Mouse (Mus musculus) heart, postnatal 14 days (tissue): ENCODE measurements around the gene Rpgrip1l. TPM values are rescaled to one million over a fixed set of nuclear protein-coding genes. Genes with fewer than 3 reads are reported as not detected.

Experiments
- DNase-seq, 2 experiments: peaks; one replicate each; pipeline ENCODE4 v3.0.0; 2021 to 2022
- intact Hi-C: fragments of 180-260 bp; cut with DNase I; formaldehyde crosslinking; loops from one replicate; pipeline ENCODE4 v1.15.1; 2025
- total RNA-seq, 2 experiments: library from RNA; stranded (reverse); gene quantifications; 2 replicates each; pipeline ENCODE4 v1.2.3; 2021

Rpgrip1l gene
- total RNA-seq, 2 experiments from 2014 or later, result 3.2 to 3.6 TPM

DNA sequence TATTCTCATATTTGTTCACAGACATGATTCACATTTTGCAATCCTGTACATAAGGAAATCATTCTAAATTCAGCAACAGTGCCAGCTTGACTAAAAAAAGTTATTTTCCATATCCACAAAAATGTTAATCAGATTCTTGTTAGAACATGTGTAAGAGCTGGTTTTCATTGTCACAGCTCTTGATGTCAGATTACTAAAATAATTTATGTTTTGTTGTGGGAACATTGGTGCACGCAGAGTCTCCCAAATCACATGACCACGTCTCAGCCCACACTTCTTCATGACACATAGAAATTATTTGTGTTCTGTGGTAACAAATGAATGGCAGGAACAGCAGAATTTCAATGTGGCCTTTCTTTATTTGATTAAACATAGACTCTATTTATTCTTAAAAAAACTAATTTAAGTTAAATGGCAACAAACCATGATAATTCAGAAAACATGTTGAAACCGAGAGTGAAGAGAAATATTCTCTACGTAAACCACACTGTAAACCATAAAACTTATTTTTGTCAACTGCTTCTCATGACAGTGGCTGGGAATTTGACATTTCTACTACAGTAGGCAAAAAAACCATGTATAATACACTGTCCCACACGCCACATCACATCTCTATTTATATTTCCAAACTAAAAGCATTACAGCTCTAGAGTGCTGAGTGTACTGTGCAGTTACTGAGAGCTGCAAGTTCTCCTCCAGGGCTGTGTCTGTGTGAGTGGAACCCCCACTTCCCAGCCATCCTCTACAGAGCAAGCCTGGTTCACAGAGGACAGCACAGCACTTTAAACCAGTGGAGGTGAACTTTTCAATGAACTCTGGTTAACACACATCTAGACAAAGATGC, 95.8 kb downstream of the Rpgrip1l start:
- no peak for DNase-seq
- intact Hi-C loops, result no loop called here

DNA sequence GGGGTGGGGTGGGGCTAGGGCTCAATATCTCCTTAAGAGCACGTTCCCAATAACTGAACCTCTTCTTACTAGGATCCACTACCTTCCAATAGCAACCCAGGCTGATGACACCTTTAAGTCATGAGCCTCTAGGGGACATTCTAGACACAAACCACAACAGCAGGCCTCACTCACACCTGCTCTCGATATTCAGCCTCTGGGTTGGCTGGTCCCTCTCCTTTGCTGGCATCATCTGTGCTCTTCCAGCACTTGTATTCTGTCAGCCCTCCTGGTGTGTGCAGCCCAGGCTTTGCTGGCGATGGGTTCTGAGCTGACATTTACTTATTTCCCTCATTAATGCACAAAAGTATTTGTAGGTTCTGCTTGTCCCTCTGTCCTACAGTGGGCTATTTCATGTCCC, 98.8 kb downstream of the Rpgrip1l start:
- no peak for DNase-seq
- intact Hi-C loops, result no loop called here

DNA sequence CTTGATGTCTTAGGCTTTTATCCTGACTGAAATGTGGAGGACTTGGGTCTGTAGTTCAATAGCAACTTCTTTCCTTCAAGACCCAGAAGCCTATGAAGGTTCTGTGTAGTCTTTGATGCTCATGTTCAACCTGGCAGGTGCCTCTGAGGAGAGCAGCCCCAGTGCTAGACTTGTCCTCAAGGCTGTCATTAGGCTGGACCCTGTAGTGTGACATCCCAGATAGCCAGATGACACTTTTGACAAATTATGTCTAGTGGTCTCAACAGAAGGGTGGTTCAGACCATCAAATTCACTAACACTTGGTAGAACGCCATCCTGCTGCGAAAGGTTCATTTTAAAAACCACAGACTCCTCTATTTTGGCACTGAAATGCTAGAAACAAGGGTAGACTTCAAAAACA, 100.1 kb downstream of the Rpgrip1l start:
- intact Hi-C loops, result no loop called here
- DNase-seq, result no peak

DNA sequence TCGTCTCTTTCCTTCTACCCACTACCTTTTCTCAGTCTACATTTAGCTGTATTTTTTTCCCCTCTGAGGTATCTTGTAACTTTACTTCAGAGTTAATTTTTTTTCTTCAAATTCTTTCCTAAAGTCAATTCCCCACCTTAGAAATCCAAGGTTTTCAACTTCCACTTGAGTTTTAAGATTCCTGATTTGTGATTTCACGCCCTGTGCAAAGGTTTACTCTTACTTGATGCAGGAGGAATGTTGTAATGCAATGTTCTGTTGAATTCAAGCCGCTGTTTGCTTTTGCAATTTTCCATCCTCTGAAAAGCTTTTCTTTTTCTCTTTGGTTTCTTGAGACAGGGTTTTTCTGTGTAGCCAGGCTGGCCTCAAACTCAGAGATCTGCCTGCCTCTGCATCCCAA, 103.4 kb downstream of the Rpgrip1l start:
- no peak for DNase-seq
- intact Hi-C loops, result no loop called here

DNA sequence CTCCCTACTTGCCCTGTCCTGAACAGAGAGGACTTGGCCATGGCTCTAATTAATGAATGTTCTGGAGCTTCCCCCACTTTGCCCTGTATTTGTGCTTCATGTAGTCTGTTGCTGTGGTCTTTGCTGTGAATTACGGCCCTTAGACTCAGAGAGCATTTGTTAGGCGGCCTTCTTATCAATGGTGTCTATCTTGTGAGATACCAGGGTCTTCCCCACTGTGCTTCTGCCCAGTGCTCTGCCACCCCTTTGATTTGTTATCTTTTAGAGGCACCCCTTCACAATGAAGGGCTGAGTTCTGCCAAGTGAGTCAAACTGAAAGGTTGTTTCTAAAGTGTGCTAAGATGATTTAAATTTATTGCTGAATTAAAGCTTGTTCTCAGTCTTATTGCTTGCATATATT, 105.4 kb downstream of the Rpgrip1l start:
- DNase-seq, result no peak
- intact Hi-C loops, result no loop called here

DNA sequence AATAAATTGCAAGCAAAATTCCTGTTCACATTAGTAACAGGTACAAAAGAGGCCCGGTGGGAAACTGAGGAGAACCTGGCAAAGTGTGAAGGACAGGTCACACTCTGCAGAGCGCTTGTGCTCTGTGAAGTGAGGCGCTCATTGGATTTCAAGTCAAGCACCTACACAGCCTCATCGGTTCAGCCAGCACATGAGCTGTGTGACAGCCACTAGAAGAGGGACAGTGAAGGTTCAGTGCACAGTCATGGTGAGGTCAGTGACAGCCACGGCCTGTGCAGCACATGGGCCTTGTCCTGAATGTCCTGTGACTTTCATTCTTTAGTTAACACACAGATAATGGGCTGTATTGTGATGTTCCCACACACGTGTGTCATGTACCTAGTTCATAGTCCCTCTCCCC, 107.2 kb downstream of the Rpgrip1l start:
- no peak for DNase-seq
- intact Hi-C loops, result no loop called here

DNA sequence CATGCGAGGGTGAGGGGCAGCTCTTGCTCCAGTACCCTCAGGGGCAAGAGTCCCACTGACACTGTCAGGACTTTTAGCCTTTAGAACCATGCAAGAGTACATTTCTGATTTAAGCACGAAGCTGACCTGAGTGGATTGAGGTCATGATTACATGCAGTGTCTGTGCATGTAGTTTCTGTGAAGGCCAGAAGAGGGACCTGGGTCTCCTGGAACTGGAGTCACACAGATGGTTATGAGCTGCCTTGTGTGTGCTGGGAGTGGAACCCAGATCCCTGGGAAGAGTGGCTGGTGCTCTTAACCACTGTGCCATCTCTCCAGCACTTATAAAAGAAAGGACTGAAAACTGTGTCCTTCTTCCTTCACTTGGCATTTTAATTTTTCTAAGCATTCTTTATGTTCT, 111.9 kb downstream of the Rpgrip1l start:
- DNase-seq, result no peak
- intact Hi-C loops, result no loop called here

DNA sequence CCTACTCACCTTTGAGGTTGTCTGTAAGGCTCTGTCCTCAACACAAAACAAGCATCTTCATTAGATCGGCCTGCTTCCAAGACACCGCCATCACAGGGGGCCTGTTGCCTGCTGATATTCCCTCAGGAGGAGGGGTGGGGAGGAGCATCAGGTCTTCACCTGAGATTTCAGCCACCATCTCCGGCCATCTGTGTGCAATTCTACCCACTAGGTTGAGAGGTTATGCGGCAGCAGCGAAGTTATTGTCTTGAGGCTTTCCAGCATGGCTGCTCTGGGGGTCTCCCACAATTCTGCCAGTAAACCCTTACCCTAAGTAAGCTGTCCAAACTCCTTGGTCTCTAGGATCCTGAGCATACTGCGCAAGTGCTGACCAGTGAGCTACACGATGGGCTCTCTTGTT, 113.2 kb downstream of the Rpgrip1l start, which contains the start of gene Aktip:
Gene Aktip, minus strand, starts transcription at position 101 of the 400 bp plus-strand sequence.
- DNase-seq, result no peak
- intact Hi-C loops, result loop anchor here (5.0 to 10.0 kb wide), 3 partner anchors 335 to 1165 kb away; no protein-coding TSS in a partner anchor

DNA sequence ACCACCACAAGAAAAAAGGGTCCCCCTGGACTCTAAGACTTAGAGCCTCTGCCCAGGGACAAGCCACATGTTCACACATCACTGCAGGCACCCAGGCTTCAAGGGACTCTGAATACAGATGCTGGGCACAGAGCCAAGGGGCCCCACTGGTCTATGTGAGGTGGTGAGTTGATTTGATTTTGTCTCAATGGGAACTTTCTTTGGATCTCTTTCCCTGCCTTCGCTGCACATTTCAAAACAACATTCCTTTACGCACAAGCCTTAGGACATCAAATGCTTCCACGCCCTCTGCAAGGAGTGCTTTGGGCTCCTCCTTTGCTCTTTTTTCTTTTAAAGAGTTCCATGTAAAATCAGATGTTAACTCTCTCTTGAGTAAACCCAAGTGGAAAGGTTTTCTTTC, 115.0 kb downstream of the Rpgrip1l start:
- intact Hi-C loops, result loop anchor here (5.0 to 10.0 kb wide), 3 partner anchors 337 to 1167 kb away; no protein-coding TSS in a partner anchor
- no peak for DNase-seq

DNA sequence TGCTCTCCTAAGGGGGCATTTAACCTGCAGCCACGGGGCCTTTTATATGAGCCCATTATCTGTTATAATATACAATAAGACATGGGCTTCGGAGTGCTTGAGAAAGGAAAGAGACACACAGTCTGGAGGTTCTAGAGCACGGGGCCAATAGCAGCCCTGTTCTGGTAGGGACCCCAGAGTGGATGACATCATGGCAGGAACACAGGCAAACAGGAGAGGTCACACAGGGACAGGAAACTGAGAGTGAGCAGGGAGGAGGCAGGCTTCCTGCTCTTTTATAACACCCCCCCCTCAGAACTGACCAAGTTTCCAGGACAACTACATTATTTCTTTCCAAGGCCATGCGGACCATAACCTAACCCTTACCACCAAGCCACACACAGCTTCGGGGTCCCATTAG, 115.8 kb downstream of the Rpgrip1l start:
- peak; percentile 8 to 21 for DNase-seq
- intact Hi-C loops, result loop anchor here (5.0 to 10.0 kb wide), 3 partner anchors 338 to 1168 kb away; no protein-coding TSS in a partner anchor

DNA sequence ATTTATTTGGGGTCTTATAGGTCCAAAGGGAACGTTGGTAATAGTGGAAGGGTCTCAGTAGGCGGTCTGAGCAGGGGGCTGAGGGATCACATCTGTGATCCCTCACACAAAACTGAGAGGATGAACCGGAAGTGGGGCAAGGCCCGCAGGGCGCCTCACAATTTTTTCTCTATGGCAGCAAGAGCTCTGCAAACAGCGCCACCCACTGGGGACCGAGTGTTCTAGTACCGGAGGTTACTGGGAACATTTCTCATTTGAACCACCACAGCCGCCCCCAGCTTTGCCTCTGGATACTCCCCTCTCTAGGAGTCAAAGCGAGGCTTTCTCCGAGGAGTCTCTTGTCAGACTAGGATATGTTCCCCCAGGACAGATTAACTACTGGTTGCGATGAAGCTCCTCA, 116.4 kb downstream of the Rpgrip1l start:
- no peak for DNase-seq
- intact Hi-C loops, result loop anchor here (5.0 to 10.0 kb wide), 3 partner anchors 338 to 1168 kb away; no protein-coding TSS in a partner anchor

DNA sequence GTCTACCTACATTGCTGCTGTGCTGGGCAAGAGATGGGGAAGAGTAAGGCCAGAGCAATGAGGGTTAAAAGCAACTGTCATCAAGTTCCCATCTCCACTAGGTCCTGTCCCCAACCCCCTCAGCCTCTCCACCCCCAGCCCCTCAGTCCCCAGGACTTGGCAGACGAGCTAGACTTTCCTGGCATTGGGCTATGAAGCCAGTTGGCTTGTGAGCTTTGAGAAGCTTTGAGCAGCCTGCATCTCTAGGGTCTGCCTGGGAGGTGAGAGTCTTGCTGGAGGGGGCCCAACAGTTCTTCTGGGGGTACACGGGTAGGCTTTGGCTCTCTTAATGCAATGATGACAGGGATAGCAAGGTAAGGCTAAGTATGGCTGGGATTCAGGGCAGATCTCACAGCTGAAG, 119.0 kb downstream of the Rpgrip1l start:
- intact Hi-C loops, result loop anchor here (10.0 kb wide), 2 partner anchors 341 to 1171 kb away; no protein-coding TSS in a partner anchor
- DNase-seq, result no peak

DNA sequence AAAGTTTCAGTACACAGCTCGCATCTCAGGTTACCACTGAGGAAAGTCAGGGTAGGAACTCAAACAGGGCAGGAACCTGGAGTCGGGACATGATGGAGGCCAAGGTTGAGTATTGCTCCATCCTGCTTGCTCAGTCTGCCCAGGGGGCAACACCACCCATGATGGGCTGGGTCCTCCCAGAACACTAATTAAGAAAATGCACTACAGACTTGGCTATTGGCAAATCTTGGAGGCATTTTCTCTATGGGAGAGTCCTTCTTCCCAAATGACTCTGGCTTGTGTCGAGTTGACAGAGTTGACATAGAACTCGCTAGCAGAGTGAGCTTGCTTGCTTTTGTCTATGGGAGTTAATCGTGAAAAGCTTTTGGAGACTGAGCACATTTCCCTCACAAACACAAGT, 120.1 kb downstream of the Rpgrip1l start:
- intact Hi-C loops, result loop anchor here (10.0 kb wide), 2 partner anchors 342 to 1172 kb away; no protein-coding TSS in a partner anchor
- no peak for DNase-seq

DNA sequence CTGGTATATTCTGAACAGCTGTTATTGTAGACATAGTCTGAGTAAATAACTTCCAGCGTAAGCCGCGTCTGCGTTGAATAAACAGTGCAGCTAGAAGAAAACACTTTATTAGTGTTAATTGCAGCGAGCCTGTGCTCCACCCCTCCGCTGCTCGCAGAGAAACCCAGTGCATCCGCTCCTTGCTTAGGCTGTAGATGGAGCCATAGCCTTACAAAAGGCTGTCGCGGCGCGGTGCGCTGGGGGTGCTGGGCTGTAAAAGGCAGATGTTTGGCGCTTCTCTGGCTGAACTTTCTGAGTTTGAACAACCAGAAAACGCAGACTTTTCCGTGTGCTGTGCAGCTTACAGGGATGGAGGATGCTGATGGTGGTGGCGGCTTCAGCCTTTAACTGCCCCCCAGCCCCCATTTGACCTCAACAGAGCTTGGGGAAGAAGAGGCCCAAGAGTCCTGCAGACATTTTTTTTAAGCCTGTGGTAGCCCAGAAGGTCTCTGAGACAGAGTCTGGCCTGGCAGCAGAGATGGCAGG, 122.2 kb downstream of the Rpgrip1l start:
- peak; percentile 72 to 80 for DNase-seq
- intact Hi-C loops, result loop anchor here (10.0 kb wide), 2 partner anchors 344 to 1174 kb away; no protein-coding TSS in a partner anchor

DNA sequence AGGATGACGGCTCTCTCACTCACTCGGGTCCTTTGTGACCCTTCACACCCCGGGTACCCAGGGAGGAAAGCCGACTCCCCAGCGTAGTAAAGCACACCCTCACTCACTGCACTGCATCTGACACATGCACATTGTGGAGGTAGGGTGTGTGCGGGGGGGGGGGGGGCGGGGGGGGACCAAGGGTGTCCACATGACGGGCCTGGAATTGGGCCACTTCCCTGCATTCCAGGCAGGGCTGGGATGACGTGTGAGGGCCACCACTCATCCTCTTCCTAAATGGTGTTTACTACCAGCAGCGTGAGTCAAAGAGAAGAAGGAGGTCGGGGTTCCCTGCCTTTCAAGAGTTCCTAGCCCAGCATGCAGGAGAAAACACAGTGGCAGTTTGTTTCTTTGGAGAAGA, 124.9 kb downstream of the Rpgrip1l start:
- intact Hi-C loops, result no loop called here
- no peak for DNase-seq

DNA sequence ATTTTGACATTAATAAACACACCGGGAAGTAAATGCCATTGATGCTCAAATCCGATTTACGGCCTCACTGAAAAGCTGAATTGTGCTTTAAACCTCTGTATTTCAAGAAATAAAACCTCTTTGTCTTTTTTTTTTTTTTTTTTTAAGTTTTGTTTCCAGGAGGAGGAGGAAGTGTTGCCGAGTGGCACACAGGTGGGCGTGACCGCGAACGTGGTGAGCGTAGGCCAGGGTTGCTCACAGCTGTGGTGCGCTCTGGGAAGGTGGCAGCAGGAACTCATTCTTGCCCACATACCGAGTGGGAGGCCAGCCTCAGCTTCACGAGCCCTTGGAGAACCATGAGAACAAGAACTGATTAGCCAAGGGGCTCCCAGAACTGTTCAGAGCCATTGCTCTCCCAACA, 126.7 kb downstream of the Rpgrip1l start:
- no peak for DNase-seq
- intact Hi-C loops, result no loop called here

DNA sequence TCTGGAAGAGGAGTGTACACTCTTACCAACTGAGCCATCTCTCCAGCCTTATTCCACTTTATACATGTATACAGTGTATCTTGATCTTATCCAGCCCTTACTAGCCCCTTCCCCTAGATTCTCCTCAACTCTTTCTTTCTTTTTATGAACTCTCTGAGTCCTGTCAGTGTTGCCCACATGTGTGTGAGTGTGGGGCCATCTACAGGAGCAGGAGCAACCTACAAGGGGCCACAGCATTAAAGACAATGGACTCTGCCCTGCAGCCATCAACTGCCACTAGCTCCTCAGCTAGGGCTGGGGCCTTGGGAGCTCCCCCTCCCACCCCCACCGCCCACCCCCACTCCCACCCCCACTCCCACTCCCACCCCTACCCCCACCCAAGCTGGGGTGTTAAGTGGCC, 135.4 kb downstream of the Rpgrip1l start:
- intact Hi-C loops, result no loop called here
- DNase-seq, result no peak

DNA sequence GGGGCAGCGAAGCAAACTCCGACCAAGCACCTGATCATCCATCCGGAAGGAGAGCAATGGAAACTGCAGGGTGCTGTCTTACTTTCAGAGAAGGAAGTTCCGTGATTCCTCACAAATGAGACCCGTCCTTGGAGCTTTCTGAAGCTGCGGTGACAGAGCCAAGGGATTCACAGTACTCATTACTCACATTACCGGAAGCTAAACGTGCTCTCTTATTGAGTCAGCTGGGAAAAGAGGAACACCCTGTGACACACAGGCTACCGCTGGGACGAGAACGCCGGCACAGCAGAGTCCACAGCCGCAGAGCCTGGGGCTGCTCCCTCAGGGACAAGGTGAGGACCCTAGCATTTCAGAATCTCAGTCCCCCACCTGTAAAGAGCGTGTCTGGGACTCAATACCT, 136.9 kb downstream of the Rpgrip1l start:
- DNase-seq, result no peak

DNA sequence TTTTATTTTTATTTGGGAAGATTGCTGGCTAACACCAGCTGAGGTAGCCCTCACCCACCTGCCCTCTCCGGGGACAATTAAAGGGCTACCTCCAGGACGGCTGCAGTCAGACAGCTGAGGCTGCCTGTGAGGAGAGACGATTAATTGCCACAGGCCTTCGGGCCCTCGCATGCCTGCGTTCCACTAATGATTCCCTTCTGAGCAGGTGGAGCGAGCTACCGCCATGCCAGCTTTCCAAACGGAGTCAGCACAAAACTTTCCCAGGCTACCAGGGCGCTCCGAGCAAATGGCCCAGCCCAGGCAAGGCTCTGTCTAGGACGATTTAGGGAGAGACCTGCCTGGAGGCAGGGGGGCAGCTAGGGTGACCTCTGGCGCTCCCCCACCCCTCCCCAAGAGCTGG, 141.5 kb downstream of the Rpgrip1l start:
- intact Hi-C loops, result no loop called here
- no peak for DNase-seq

More for the DNA sequence above, 136.9 kb downstream of the Rpgrip1l start:
- intact Hi-C loops, result no loop called here

DNA sequence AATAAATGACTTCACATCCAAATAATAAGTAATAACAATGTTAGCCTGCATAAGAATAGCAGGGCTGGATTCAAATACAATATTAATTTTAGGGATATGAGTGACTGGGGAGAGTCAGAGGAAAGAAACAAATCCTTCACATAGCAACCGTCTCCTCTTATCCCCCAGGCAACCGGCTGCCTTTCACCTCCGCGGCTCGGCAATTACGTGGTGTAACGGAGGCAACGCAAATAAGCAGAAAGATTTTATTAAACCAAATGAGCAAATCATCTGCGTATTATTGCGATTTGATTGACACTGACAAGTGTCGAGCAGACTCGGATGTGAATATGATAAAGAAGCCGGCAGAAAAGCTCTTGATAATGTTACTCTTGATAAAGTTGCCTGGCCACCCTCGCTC, 142.1 kb downstream of the Rpgrip1l start:
- no peak for DNase-seq
- intact Hi-C loops, result no loop called here

DNA sequence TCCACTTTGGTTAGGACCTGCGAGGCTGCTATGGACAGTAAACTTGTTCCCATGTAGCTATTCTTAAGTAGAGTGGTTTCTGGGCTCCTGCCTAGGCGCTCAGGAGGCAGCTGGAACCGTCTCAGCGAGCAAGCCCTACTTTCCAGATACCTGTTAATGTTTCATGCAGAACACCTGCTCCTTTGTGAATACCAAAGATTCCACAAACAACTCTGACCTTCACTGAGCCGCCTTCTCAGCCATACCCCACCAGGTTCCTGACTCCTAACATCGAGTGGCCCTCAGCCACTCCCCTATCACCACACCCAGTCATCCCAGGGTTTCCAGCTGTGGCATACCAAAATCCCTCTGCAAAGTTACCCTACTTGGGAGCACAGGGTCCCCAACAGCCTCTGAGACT, 142.9 kb downstream of the Rpgrip1l start:
- no peak for DNase-seq
- intact Hi-C loops, result no loop called here
